Mouse (Mus musculus) hindbrain, embryonic 15.5 days (tissue): ENCODE data around the gene Rasgrf2. TPM values are rescaled to one million over a fixed set of nuclear protein-coding genes. Genes with fewer than 3 reads are reported as not detected.

Source experiments
- ATAC-seq: fragments of 200-750 bp; cut with Nextera tagmentation; 2 replicates; pipeline ENCODE4 v1.8.0; 2017; ENCODE audit warnings: low read depth, moderate number of reproducible peaks, moderate TSS enrichment; ENCODE audit not compliant: low FRiP score
- H3K27ac ChIP-seq: fragments of 300-500 bp; sonication (generic); replicated peaks from 2 replicates; pipeline ENCODE4 v1.5.1; 2015; ENCODE audit warnings: mild to moderate bottlenecking, inconsistent platforms
- H3K27me3 ChIP-seq: fragments of 300-500 bp; sonication (generic); 2 replicates; pipeline ENCODE4 v1.6.1; 2015; ENCODE audit warnings: control low read depth, inconsistent platforms
- H3K36me3 ChIP-seq: fragments of 300-500 bp; sonication (generic); 2 replicates; pipeline ENCODE4 v1.6.1; 2015; ENCODE audit warnings: control low read depth, inconsistent platforms
- H3K4me1 ChIP-seq: fragments of 300-500 bp; sonication (generic); replicated peaks from 2 replicates; pipeline ENCODE4 v1.6.1; 2015; ENCODE audit warnings: control low read depth, inconsistent platforms
- H3K4me2 ChIP-seq: fragments of 300-500 bp; sonication (generic); 2 replicates; pipeline ENCODE4 v1.6.1; 2015; ENCODE audit warnings: moderate library complexity, mild to moderate bottlenecking, inconsistent platforms
- H3K4me3 ChIP-seq: fragments of 300-500 bp; sonication (generic); 2 replicates; pipeline ENCODE4 v1.5.1; 2015; ENCODE audit warnings: mild to moderate bottlenecking, inconsistent platforms
- H3K9ac ChIP-seq: fragments of 300-500 bp; sonication (generic); 2 replicates; pipeline ENCODE4 v1.6.1; 2015; ENCODE audit warnings: inconsistent platforms
- H3K9me3 ChIP-seq: fragments of 300-500 bp; sonication (generic); 2 replicates; pipeline ENCODE4 v1.6.1; 2016; ENCODE audit warnings: control low read depth, inconsistent platforms
- WGBS: fragments of 180-500 bp; shearing (Covaris S2); methylation state at CpG from one replicate; pipeline ENCODE4 v1.1.7; 2015; 5-methylcytosine and 5-hydroxymethylcytosine counted together
- polyA plus RNA-seq: library from polyadenylated mRNA; unstranded; fragments of >200 nt; fragmentation: Nextera tagmentation; extraction: Ambion mirVana; gene quantifications from 2 replicates; pipeline ENCODE4 v1.2.1, GENCODE M21; 2015

Rasgrf2 gene
- polyA plus RNA-seq, 1 experiment from 2014 or later, result 9.5 TPM

DNA sequence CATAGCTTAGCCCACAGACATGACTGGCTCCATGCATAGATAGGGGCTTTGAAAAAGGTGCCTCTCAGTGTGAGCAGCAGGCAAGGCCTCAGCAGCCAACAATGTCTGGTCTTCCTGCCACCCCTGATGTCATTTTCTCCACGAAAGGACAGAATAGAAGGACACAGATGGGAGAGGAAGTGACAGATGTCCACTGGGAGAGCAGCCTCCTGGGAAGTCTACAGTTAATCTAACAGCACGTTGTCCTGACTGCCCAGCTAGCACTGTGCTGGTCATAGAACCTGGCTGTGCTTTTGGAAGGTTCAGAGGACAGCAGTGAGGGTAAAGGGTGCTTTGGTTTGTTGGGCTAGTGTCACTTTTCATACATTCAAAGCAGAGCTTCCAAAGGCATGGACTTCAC, 255.9 kb downstream of the Rasgrf2 start:
- WGBS, result 39% methylated on average over 2 of the region's 2 CpGs
- no peaks in the 10 kb centered on the region for H3K9me3 ChIP-seq
- no peaks in the 10 kb centered on the region for H3K4me1 ChIP-seq
- H3K4me2 ChIP-seq, result no peak overlapping the region
- no peak overlapping the region for H3K4me3 ChIP-seq
- no peaks in the 10 kb centered on the region for H3K36me3 ChIP-seq
- no peak overlapping the region for H3K9ac ChIP-seq
- ATAC-seq, result no peak
- no peak overlapping the region for H3K27ac ChIP-seq
- H3K27me3 ChIP-seq, result no peaks in the 10 kb centered on the region

DNA sequence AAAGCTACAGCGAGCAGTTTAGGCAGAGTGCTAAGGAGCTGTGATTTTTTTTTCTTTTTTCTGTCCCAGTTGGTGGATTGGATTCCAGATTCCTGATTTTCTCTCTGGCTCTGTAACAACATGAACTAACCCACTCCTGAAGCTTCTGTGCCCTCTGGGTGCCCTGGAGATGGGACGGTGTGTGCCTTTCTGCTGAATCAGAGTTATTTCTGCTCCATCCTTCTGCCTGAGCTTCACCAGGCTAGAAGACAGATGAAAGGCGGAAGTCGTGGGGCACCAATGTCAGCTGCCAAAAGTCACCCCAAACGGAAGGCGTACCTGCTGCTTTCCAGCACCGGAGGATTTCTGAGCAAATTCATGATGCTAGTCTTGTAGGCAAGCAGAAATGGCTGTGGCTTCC, 256.9 kb downstream of the Rasgrf2 start:
- no peak overlapping the region for H3K9ac ChIP-seq
- H3K4me2 ChIP-seq, result no peak overlapping the region
- no peak for ATAC-seq
- H3K4me3 ChIP-seq, result no peak overlapping the region
- H3K36me3 ChIP-seq, result no peaks in the 10 kb centered on the region
- WGBS, result 82% methylated on average over 7 of the region's 7 CpGs
- H3K27ac ChIP-seq, result no peak overlapping the region
- no peaks in the 10 kb centered on the region for H3K27me3 ChIP-seq
- H3K4me1 ChIP-seq, result no peaks in the 10 kb centered on the region
- no peaks in the 10 kb centered on the region for H3K9me3 ChIP-seq

DNA sequence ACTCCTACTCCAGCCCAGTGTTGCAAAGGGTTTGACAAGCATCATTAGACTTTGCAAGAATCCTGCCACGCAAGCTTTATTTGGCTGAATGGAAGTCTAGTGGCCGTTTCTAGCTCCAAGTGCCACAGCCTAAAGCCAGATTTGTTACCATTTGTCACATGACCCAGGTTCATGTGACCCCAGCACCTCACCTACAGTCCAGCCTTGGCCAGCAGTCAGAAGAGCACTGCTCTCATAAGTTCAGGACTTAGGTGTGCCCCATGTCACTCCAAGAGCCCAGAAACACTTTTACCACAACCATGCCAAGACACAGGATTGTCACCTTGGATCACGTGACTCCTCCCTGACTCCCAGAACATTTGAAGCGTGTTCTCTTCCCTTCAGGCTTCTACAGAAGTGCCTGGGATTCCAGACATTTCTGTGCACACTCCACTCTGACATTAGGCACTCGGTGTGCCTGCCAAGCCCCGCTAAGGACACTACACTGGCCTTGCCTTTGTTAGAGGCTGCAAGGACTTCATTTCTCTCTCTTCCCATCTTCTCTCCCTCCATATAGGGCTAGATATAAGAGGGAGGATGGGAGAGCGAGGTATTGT, 257.6 kb downstream of the Rasgrf2 start:
- no peak overlapping the region for H3K27ac ChIP-seq
- WGBS, result 85% methylated on average over 7 of the region's 7 CpGs
- no peak overlapping the region for H3K9ac ChIP-seq
- H3K4me1 ChIP-seq, result no peaks in the 10 kb centered on the region
- no peaks in the 10 kb centered on the region for H3K27me3 ChIP-seq
- no peaks in the 10 kb centered on the region for H3K9me3 ChIP-seq
- H3K4me3 ChIP-seq, result no peak overlapping the region
- H3K36me3 ChIP-seq, result no peaks in the 10 kb centered on the region
- no peak overlapping the region for H3K4me2 ChIP-seq
- ATAC-seq, result no peak

DNA sequence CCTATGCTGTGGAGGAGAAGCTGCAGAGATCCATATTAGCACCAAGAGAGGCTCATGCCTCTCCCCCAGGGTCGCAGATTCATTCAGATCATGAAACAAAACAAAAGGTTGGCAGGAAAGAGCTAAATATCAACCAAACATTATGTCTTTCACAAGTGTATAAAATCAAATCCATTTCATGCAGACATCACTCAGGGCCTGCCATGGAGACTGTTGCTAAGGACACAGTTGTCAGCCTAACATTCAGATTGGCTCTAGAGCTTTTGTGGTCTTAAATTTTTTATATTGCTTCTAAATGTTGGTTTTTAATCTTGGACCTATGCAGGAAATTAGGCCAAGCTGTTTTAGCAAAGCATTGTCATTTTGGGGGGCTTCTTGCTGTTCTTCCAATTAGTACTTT, 262.9 kb downstream of the Rasgrf2 start:
- Histone ChIP-seq H3K4me1 (no peaks in the 10 kb centered on the region), H3K9me3 (no peaks in the 10 kb centered on the region), H3K27me3 (no peaks in the 10 kb centered on the region), H3K4me2 (no peak overlapping the region), H3K36me3 (no peaks in the 10 kb centered on the region), H3K9ac (no peak overlapping the region), H3K27ac (no peak overlapping the region), H3K4me3 (no peak overlapping the region)
- ATAC-seq, result no peak
- 85% methylated on average over 1 of the region's 1 CpGs for WGBS

DNA sequence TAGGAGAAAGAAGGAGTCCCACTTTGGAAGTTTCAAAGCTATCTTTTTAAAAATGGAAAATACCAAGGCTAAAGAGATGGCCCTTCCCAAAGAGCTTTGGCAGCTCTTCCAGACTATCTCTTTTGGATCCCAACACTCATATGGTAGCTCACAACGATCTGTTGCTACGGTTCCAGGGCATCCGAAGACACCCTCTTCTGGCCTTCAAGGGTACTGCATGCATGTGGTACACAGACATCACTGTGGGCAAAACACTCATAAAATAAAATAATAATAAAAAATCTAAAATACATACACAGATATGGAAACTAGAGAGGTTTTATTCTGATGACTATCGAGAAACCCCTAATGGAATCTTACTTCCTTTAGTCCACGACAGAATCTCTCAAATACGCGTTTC, 272.6 kb downstream of the Rasgrf2 start:
- Histone ChIP-seq H3K36me3 (no peaks in the 10 kb centered on the region), H3K9ac (no peak overlapping the region), H3K27ac (no peak overlapping the region), H3K4me2 (no peak overlapping the region), H3K27me3 (no peaks in the 10 kb centered on the region), H3K4me1 (no peaks in the 10 kb centered on the region), H3K4me3 (no peak overlapping the region), H3K9me3 (no peaks in the 10 kb centered on the region)
- ATAC-seq, result no peak
- WGBS, result 73% methylated on average over 7 of the region's 7 CpGs

DNA sequence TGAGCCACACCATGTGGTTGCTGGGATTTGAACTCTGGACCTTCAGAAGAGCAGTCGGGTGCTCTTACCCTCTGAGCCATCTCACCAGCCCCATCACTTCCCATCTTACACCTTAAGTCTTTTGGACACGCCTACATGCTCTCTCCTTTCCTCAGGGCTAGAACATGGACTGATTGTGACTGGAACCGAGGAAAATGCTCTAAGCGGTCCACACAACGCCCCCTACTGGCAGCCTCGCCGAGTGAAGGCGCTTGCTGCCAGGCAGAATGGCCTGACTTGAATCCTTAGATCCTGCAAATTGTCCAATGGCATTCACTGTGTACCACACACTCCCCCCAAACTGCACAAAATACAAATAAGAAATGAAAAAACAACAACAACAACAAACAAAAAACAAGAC, 274.0 kb downstream of the Rasgrf2 start:
- H3K4me3 ChIP-seq, result no peak overlapping the region
- no peaks in the 10 kb centered on the region for H3K36me3 ChIP-seq
- no peak overlapping the region for H3K9ac ChIP-seq
- H3K27me3 ChIP-seq, result no peaks in the 10 kb centered on the region
- no peak for ATAC-seq
- no peaks in the 10 kb centered on the region for H3K9me3 ChIP-seq
- no peaks in the 10 kb centered on the region for H3K4me1 ChIP-seq
- no peak overlapping the region for H3K27ac ChIP-seq
- 77% methylated on average over 8 of the region's 8 CpGs for WGBS
- H3K4me2 ChIP-seq, result no peak overlapping the region

DNA sequence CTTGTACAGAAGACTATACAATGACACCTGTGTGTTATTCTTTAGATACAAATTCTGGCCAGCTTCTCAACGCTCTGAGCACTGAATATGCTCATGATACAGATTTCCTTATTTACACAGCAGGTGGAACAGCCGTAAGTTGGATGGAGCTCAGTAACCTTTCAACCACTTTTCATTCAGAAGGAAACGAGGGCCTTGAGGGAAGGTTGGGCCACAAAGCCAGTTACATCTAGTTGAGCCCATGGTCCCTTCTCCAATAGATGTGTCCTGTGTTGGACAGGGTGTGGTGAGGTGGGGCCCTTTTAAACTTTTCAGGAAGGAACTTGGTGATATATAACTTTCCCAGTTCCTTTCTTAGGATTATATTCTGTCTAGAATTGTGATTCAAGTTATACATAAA, 277.0 kb downstream of the Rasgrf2 start:
- Histone ChIP-seq H3K4me1 (no peaks in the 10 kb centered on the region), H3K9me3 (no peaks in the 10 kb centered on the region), H3K27me3 (no peaks in the 10 kb centered on the region), H3K9ac (no peak overlapping the region), H3K4me3 (no peak overlapping the region), H3K4me2 (no peak overlapping the region), H3K27ac (no peak overlapping the region), H3K36me3 (no peaks in the 10 kb centered on the region)
- 83% methylated on average over 3 of the region's 3 CpGs for WGBS
- no peak for ATAC-seq

Other genes starting within 250 kb of the Rasgrf2 start
- gene Gm20379, start 174.3 kb upstream of the Rasgrf2 start, polyA plus RNA-seq, result 0.74 and 0.88 TPM in 2 replicates
- 5.3 and 5.9 TPM in 2 replicates for gene Dhfr, start 223.1 kb upstream of the Rasgrf2 start, polyA plus RNA-seq
- gene Msh3, start 223.3 kb upstream of the Rasgrf2 start, polyA plus RNA-seq, result 21.8 and 22.0 TPM in 2 replicates